Mouse (Mus musculus) lung, adult 2 months (tissue): ENCODE results near the gene Zfp963. TPM values are rescaled to one million over a fixed set of nuclear protein-coding genes. Genes with fewer than 3 reads are reported as not detected.

ENCODE experiments used
- DNase-seq: peaks from one replicate; pipeline ENCODE4 v3.0.0; 2022
- H3K4me1 ChIP-seq: fragments of 200-500 bp; 2 replicates; pipeline ENCODE4 v1.6.1; 2011; ENCODE audit warnings: low read length; ENCODE audit not compliant: control insufficient read depth, insufficient read depth
- H3K4me3 ChIP-seq: fragments of 200-500 bp; replicated peaks from 2 replicates; pipeline ENCODE3; 2011; ENCODE audit warnings: low read depth, mild to moderate bottlenecking, control low read depth, low read length; ENCODE audit errors: extremely low read depth
- CTCF ChIP-seq: fragments of 200-500 bp; IDR thresholded peaks from 2 replicates; pipeline ENCODE4 v1.5.1; 2011; ENCODE audit warnings: mild to moderate bottlenecking, low read length, control low read depth; ENCODE audit not compliant: insufficient read depth
- POLR2A ChIP-seq: fragments of 200-500 bp; IDR thresholded peaks from 2 replicates; pipeline ENCODE4 v1.6.1; 2011; ENCODE audit warnings: low read depth, mild to moderate bottlenecking, control low read depth, low read length, borderline replicate concordance; ENCODE audit errors: extremely low read depth
- WGBS: fragments of 180-500 bp; shearing (Covaris S2); methylation state at CpG from one replicate; pipeline ENCODE4 v1.1.7; 2018; 5-methylcytosine and 5-hydroxymethylcytosine counted together
- polyA plus RNA-seq: library from polyadenylated mRNA; depleted of rRNA; stranded (reverse); fragments of >200 nt; gene quantifications from 2 replicates; pipeline ENCODE4 v1.2.3, GENCODE M21; 2012

Gene Zfp963
- polyA plus RNA-seq, 1 experiment, result 2.5 TPM

GRCm38 (mm10) chr8:69790364-69790763 is 40.6 kb upstream of the Zfp963 start:
- H3K4me1 ChIP-seq, result peaks cover 3% of the 10 kb centered on the region; the same call in 1 of the 2 replicates
- WGBS, result 30% methylated on average over 11 of the region's 11 CpGs
- peak overlapping the region; percentile 93 for H3K4me3 ChIP-seq
- DNase-seq, result peak; percentile 4
- TF ChIP-seq CTCF (no peak), POLR2A (no peak)

GRCm38 (mm10) chr8:69789731-69790130 is 40.0 kb upstream of the Zfp963 start:
- Histone ChIP-seq H3K4me3 (no peak overlapping the region), H3K4me1 (peaks cover 3% of the 10 kb centered on the region; the same call in 1 of the 2 replicates)
- peak; percentile 2 for DNase-seq
- 62% methylated on average over 5 of the region's 5 CpGs for WGBS
- no peak for TF ChIP-seq CTCF
- TF ChIP-seq POLR2A, result no peak

- TF ChIP-seq POLR2A, result no peak
- no peak for TF ChIP-seq CTCF
- H3K4me1 ChIP-seq, result peaks cover 3% of the 10 kb centered on the region; the same call in 1 of the 2 replicates
- no peak overlapping the region for H3K4me3 ChIP-seq
- 89% methylated on average over 5 of the region's 5 CpGs for WGBS
- DNase-seq, result peak; percentile 2
Observed at GRCm38 (mm10) chr8:69789105-69789504, 39.3 kb upstream of the Zfp963 start.

- TF ChIP-seq POLR2A (no peak), CTCF (no peak)
- H3K4me1 ChIP-seq, result no peaks in the 10 kb centered on the region; the same call in 1 of the 2 replicates
- no peak for DNase-seq
- WGBS, result 66% methylated on average over 10 of the region's 12 CpGs
- H3K4me3 ChIP-seq, result no peak overlapping the region
Observed at GRCm38 (mm10) chr8:69777111-69777510, 27.3 kb upstream of the Zfp963 start.

GRCm38 (mm10) chr8:69775149-69775534 is 25.4 kb upstream of the Zfp963 start:
- TF ChIP-seq POLR2A (no peak), CTCF (no peak)
- Histone ChIP-seq H3K4me1 (peaks cover 4% of the 10 kb centered on the region), H3K4me3 (no peak overlapping the region)
- DNase-seq, result no peak
- WGBS, result 45% methylated on average over 2 of the region's 2 CpGs

- whole genome bisulfite sequencing, result under 1% methylated on average over 41 of the region's 41 CpGs
- TF ChIP-seq CTCF (no peak), POLR2A (peak; percentile 98)
- DNase-seq, result peak; percentile 88
- Histone ChIP-seq H3K4me1 (peaks cover 4% of the 10 kb centered on the region), H3K4me3 (peak within 1 kb of the TSS; percentile 93)
Observed at GRCm38 (mm10) chr8:69774503-69775148, 24.9 kb upstream of the Zfp963 start, which contains the start of gene Gm20422. TSS of gene Gm20422 (minus strand) at chr8:69774886.

GRCm38 (mm10) chr8:69772106-69772505 is 22.3 kb upstream of the Zfp963 start:
- WGBS, result 84% methylated on average over 2 of the region's 2 CpGs
- DNase-seq, result no peak
- Histone ChIP-seq H3K4me3 (no peak overlapping the region), H3K4me1 (peaks cover 4% of the 10 kb centered on the region)
- TF ChIP-seq POLR2A (no peak), CTCF (no peak)

GRCm38 (mm10) chr8:69771221-69771620 is 21.5 kb upstream of the Zfp963 start:
- H3K4me3 ChIP-seq, result no peak overlapping the region
- no peak for DNase-seq
- WGBS, result 75% methylated on average over 9 of the region's 9 CpGs
- H3K4me1 ChIP-seq, result peaks cover 4% of the 10 kb centered on the region
- no peak for TF ChIP-seq CTCF
- no peak for TF ChIP-seq POLR2A

GRCm38 (mm10) chr8:69761814-69762445 is 12.2 kb upstream of the Zfp963 start:
- WGBS, result 97% methylated on average over 4 of the region's 4 CpGs
- H3K4me3 ChIP-seq, result no peak overlapping the region
- DNase-seq, result no peak
- H3K4me1 ChIP-seq, result no peaks in the 10 kb centered on the region
- TF ChIP-seq CTCF (no peak), POLR2A (no peak)

- DNase-seq, result no peak
- 90% methylated on average over 5 of the region's 5 CpGs for WGBS
- Histone ChIP-seq H3K4me3 (no peak overlapping the region), H3K4me1 (no peaks in the 10 kb centered on the region)
- TF ChIP-seq POLR2A, result no peak
- TF ChIP-seq CTCF, result no peak
Observed at GRCm38 (mm10) chr8:69758316-69758715, 8.5 kb upstream of the Zfp963 start.
